Mouse (Mus musculus): Measurements from ENCODE around the gene Sit1. TPM values are rescaled to one million over a fixed set of nuclear protein-coding genes. Genes with fewer than 3 reads are reported as not detected.
A peak's percentile ranks its signal among the peaks of the same experiment; 100 is the strongest.

Gene Sit1
- polyA plus RNA-seq, 1 experiment = not detected

GRCm38 (mm10) chr4:43511675-43512454 is 28.3 kb upstream of the Sit1 start:
- Histone ChIP-seq H3K27ac (ENCODE audit: insufficient read depth, low read length) (no peak overlapping the region), H3K9me3 (replicated peaks; ENCODE audit: control insufficient read depth, insufficient read depth, low read length, poor library complexity, severe bottlenecking) (no peaks in the 10 kb centered on the region), H3K9ac (ENCODE audit: low read depth, poor library complexity, severe bottlenecking) (no peak overlapping the region), H3K36me3 (ENCODE audit: control insufficient read depth, insufficient read depth, low read length, poor library complexity, severe bottlenecking) (no peaks in the 10 kb centered on the region), H3K4me1 (ENCODE audit: control insufficient read depth, insufficient read depth, low read length) (peaks cover 3% of the 10 kb centered on the region), H3K4me3 (ENCODE audit: low read depth, low read length) (no peak overlapping the region), H3K27me3 (ENCODE audit: control insufficient read depth, insufficient read depth, low read length, poor library complexity, severe bottlenecking) (no peaks in the 10 kb centered on the region)
- TF ChIP-seq CTCF (IDR thresholded peaks at IDR 0.05; ENCODE audit: low read depth, low read length) = no peak
- no peak for TF ChIP-seq EP300 (IDR thresholded peaks at IDR 0.05; ENCODE audit: insufficient read depth, low read depth, low read length)
- TF ChIP-seq POLR2A (IDR thresholded peaks at IDR 0.05; ENCODE audit: insufficient read depth, low read length) = no peak

GRCm38 (mm10) chr4:43509109-43509508 is 25.6 kb upstream of the Sit1 start:
- H3K9ac ChIP-seq (ENCODE audit: low read depth, poor library complexity, severe bottlenecking) = no peak overlapping the region
- no peak overlapping the region for H3K27ac ChIP-seq (ENCODE audit: insufficient read depth, low read length)

GRCm38 (mm10) chr4:43508666-43508997 is 25.1 kb upstream of the Sit1 start:
- Histone ChIP-seq H3K27ac (ENCODE audit: insufficient read depth, low read length) (no peak overlapping the region), H3K9ac (ENCODE audit: low read depth, poor library complexity, severe bottlenecking) (peak overlapping the region; percentile 17; the same call in 1 of the 2 replicates), H3K4me3 (ENCODE audit: low read depth, low read length) (peak overlapping the region; percentile 43), H3K9me3 (replicated peaks; ENCODE audit: control insufficient read depth, insufficient read depth, low read length, poor library complexity, severe bottlenecking) (no peaks in the 10 kb centered on the region), H3K27me3 (ENCODE audit: control insufficient read depth, insufficient read depth, low read length, poor library complexity, severe bottlenecking) (no peaks in the 10 kb centered on the region), H3K36me3 (ENCODE audit: control insufficient read depth, insufficient read depth, low read length, poor library complexity, severe bottlenecking) (no peaks in the 10 kb centered on the region), H3K4me1 (ENCODE audit: control insufficient read depth, insufficient read depth, low read length) (peaks cover 3% of the 10 kb centered on the region)
- no peak for TF ChIP-seq CTCF (IDR thresholded peaks at IDR 0.05; ENCODE audit: low read depth, low read length)
- TF ChIP-seq POLR2A (IDR thresholded peaks at IDR 0.05; ENCODE audit: insufficient read depth, low read length) = peak; percentile 36

More at GRCm38 (mm10) chr4:43509109-43509508, 25.6 kb upstream of the Sit1 start:
- no peaks in the 10 kb centered on the region for H3K36me3 ChIP-seq (ENCODE audit: control insufficient read depth, insufficient read depth, low read length, poor library complexity, severe bottlenecking)
- peaks cover 3% of the 10 kb centered on the region for H3K4me1 ChIP-seq (ENCODE audit: control insufficient read depth, insufficient read depth, low read length)
- H3K27me3 ChIP-seq (ENCODE audit: control insufficient read depth, insufficient read depth, low read length, poor library complexity, severe bottlenecking) = no peaks in the 10 kb centered on the region
- TF ChIP-seq EP300 (IDR thresholded peaks at IDR 0.05; ENCODE audit: insufficient read depth, low read depth, low read length) (no peak), CTCF (IDR thresholded peaks at IDR 0.05; ENCODE audit: low read depth, low read length) (no peak), POLR2A (IDR thresholded peaks at IDR 0.05; ENCODE audit: insufficient read depth, low read length) (no peak)
- peak overlapping the region; percentile 43; the same call in 1 of the 2 replicates for H3K4me3 ChIP-seq (ENCODE audit: low read depth, low read length)
- H3K9me3 ChIP-seq (replicated peaks; ENCODE audit: control insufficient read depth, insufficient read depth, low read length, poor library complexity, severe bottlenecking) = no peaks in the 10 kb centered on the region

- H3K27me3 ChIP-seq (ENCODE audit: control insufficient read depth, insufficient read depth, low read length, poor library complexity, severe bottlenecking) = no peaks in the 10 kb centered on the region
- peak overlapping the region; percentile 17; the same call in 1 of the 2 replicates for H3K9ac ChIP-seq (ENCODE audit: low read depth, poor library complexity, severe bottlenecking)
- peaks cover 3% of the 10 kb centered on the region for H3K4me1 ChIP-seq (ENCODE audit: control insufficient read depth, insufficient read depth, low read length)
- peak overlapping the region; percentile 43 for H3K4me3 ChIP-seq (ENCODE audit: low read depth, low read length)
- H3K36me3 ChIP-seq (ENCODE audit: control insufficient read depth, insufficient read depth, low read length, poor library complexity, severe bottlenecking) = no peaks in the 10 kb centered on the region
- H3K9me3 ChIP-seq (replicated peaks; ENCODE audit: control insufficient read depth, insufficient read depth, low read length, poor library complexity, severe bottlenecking) = no peaks in the 10 kb centered on the region
- TF ChIP-seq EP300 (IDR thresholded peaks at IDR 0.05; ENCODE audit: insufficient read depth, low read depth, low read length) (no peak), POLR2A (IDR thresholded peaks at IDR 0.05; ENCODE audit: insufficient read depth, low read length) (no peak), CTCF (IDR thresholded peaks at IDR 0.05; ENCODE audit: low read depth, low read length) (no peak)
- no peak overlapping the region for H3K27ac ChIP-seq (ENCODE audit: insufficient read depth, low read length)
Observed at GRCm38 (mm10) chr4:43507938-43508665, 24.6 kb upstream of the Sit1 start.

- Histone ChIP-seq H3K27ac (ENCODE audit: insufficient read depth, low read length) (no peak within 1 kb of the TSS), H3K27me3 (ENCODE audit: control insufficient read depth, insufficient read depth, low read length, poor library complexity, severe bottlenecking) (no peaks in the 10 kb centered on the region), H3K9ac (ENCODE audit: low read depth, poor library complexity, severe bottlenecking) (no peak within 1 kb of the TSS), H3K9me3 (replicated peaks; ENCODE audit: control insufficient read depth, insufficient read depth, low read length, poor library complexity, severe bottlenecking) (no peaks in the 10 kb centered on the region), H3K36me3 (ENCODE audit: control insufficient read depth, insufficient read depth, low read length, poor library complexity, severe bottlenecking) (no peaks in the 10 kb centered on the region), H3K4me1 (ENCODE audit: control insufficient read depth, insufficient read depth, low read length) (peaks cover 3% of the 10 kb centered on the region), H3K4me3 (ENCODE audit: low read depth, low read length) (no peak within 1 kb of the TSS)
- TF ChIP-seq CTCF (IDR thresholded peaks at IDR 0.05; ENCODE audit: low read depth, low read length) = no peak
Observed at GRCm38 (mm10) chr4:43506536-43507185, 23.1 kb upstream of the Sit1 start, which contains the start of gene Car9. TSS of gene Car9 (plus strand) at chr4:43506966.
